Mouse (Mus musculus) gastrocnemius, adult 8-10 months (tissue): ENCODE measurements around the gene Slc35g3. TPM values are rescaled to one million over a fixed set of nuclear protein-coding genes. Genes with fewer than 3 reads are reported as not detected.

ENCODE experiments used
- total RNA-seq, 4 experiments: library from RNA; stranded (reverse); gene quantifications; 2 replicates each; pipeline ENCODE4 v1.2.4; 2022

The Slc35g3 gene
- total RNA-seq, 4 experiments from 2014 or later, result not detected

Other genes with a start within 250 kb of the Slc35g3 start
- under 1 TPM in 3 of 4 experiments, not detected in 1; 0.02 to 0.68 (median 0.05) TPM for gene Dnah2, start 212.9 kb downstream of the Slc35g3 start, total RNA-seq
- under 1 TPM; 0.31 to 0.46 (median 0.35) TPM for gene Efnb3, start 201.8 kb downstream of the Slc35g3 start, total RNA-seq
- gene Wrap53, start 181.7 kb downstream of the Slc35g3 start, total RNA-seq, result 1 to 10 TPM; 3.3 to 4.4 (median 3.7) TPM
- 10 to 100 TPM; 12.6 to 17.2 (median 13.8) TPM for gene Trp53, start 181.6 kb downstream of the Slc35g3 start, total RNA-seq
- gene Atp1b2, start 156.0 kb downstream of the Slc35g3 start, total RNA-seq, result 100 to 1,000 TPM; 333 to 372 (median 353) TPM
- not detected for gene Shbg, start 144.1 kb downstream of the Slc35g3 start, total RNA-seq
- gene Sat2, start 139.9 kb downstream of the Slc35g3 start, total RNA-seq, result 1 to 10 TPM; 1.4 to 3.8 (median 2.7) TPM
- 100 to 1,000 TPM; 104 to 114 (median 108) TPM for gene Fxr2, start 129.0 kb downstream of the Slc35g3 start, total RNA-seq
- not detected for gene Sox15, start 106.7 kb downstream of the Slc35g3 start, total RNA-seq
- 1 to 10 TPM; 7.3 to 8.8 (median 8.3) TPM for gene Mpdu1, start 99.3 kb downstream of the Slc35g3 start, total RNA-seq
- gene Cd68, start 95.8 kb downstream of the Slc35g3 start, total RNA-seq, result 1 to 10 TPM in 3 of 4 experiments, under 1 TPM in 1; 0.73 to 3.7 (median 1.4) TPM
- 100 to 1,000 TPM in 1 of 4 experiments, 10 to 100 TPM in 3; 81.9 to 109 (median 91.5) TPM for gene Eif4a1, start 89.5 kb downstream of the Slc35g3 start, total RNA-seq
- 10 to 100 TPM; 25.7 to 29.4 (median 28.3) TPM for gene Senp3, start 79.9 kb downstream of the Slc35g3 start, total RNA-seq
- gene Tnfsf13, start 76.2 kb downstream of the Slc35g3 start, total RNA-seq, result under 1 TPM in 3 of 4 experiments, not detected in 1; 0.48 to 0.56 (median 0.54) TPM
- 1 to 10 TPM; 6.0 to 9.0 (median 7.1) TPM for gene Tnfsf12, start 66.1 kb downstream of the Slc35g3 start, total RNA-seq
- gene Tnfsfm13, start 65.9 kb downstream of the Slc35g3 start, total RNA-seq, result 1 to 10 TPM; 1.3 to 1.7 (median 1.6) TPM
- gene Polr2a, start 3.3 kb downstream of the Slc35g3 start, total RNA-seq, result 10 to 100 TPM; 27.8 to 38.4 (median 35.3) TPM
- 10 to 100 TPM; 35.6 to 40.3 (median 38.5) TPM for gene Zbtb4, start 3.9 kb upstream of the Slc35g3 start, total RNA-seq
- gene Chrnb1, start 34.0 kb upstream of the Slc35g3 start, total RNA-seq, result 10 to 100 TPM; 25.2 to 33.8 (median 28.9) TPM
- gene Fgf11, start 39.9 kb upstream of the Slc35g3 start, total RNA-seq, result 1 to 10 TPM; 2.5 to 5.8 (median 4.0) TPM
- gene Tmem102, start 43.7 kb upstream of the Slc35g3 start, total RNA-seq, result under 1 TPM; 0.17 to 0.31 (median 0.24) TPM
- gene Gm39566, start 53.3 kb upstream of the Slc35g3 start, total RNA-seq, result not detected
- gene Spem2, start 56.5 kb upstream of the Slc35g3 start, total RNA-seq, result not detected
- gene Spem1, start 60.2 kb upstream of the Slc35g3 start, total RNA-seq, result not detected
- gene Nlgn2, start 75.8 kb upstream of the Slc35g3 start, total RNA-seq, result 1 to 10 TPM; 1.3 to 2.4 (median 1.7) TPM
- gene Tmem256, start 76.5 kb upstream of the Slc35g3 start, total RNA-seq, result 100 to 1,000 TPM; 143 to 214 (median 181) TPM
- 10 to 100 TPM in 2 of 4 experiments, 1 to 10 TPM in 2; 8.7 to 10.6 (median 9.4) TPM for gene Plscr3, start 84.4 kb upstream of the Slc35g3 start, total RNA-seq
- gene Tnk1, start 96.8 kb upstream of the Slc35g3 start, total RNA-seq, result under 1 TPM in 1 of 4 experiments, not detected in 3; 0.31 TPM
- gene Tmem95, start 116.0 kb upstream of the Slc35g3 start, total RNA-seq, result not detected
- gene Kctd11, start 119.4 kb upstream of the Slc35g3 start, total RNA-seq, result 1 to 10 TPM in 2 of 4 experiments, under 1 TPM in 2; 0.97 to 1.3 (median 1.1) TPM
- gene Acap1, start 133.6 kb upstream of the Slc35g3 start, total RNA-seq, result under 1 TPM in 3 of 4 experiments, not detected in 1; 0.15 to 0.21 (median 0.19) TPM
- 1 to 10 TPM in 1 of 4 experiments, under 1 TPM in 3; 0.22 to 1.1 (median 0.57) TPM for gene 2810408A11Rik, start 139.0 kb upstream of the Slc35g3 start, total RNA-seq
- 10 to 100 TPM; 21.6 to 31.3 (median 25.5) TPM for gene Neurl4, start 139.1 kb upstream of the Slc35g3 start, total RNA-seq
- 10 to 100 TPM; 38.6 to 53.2 (median 50.3) TPM for gene Gps2, start 151.9 kb upstream of the Slc35g3 start, total RNA-seq
- gene Eif5a, start 160.0 kb upstream of the Slc35g3 start, total RNA-seq, result 100 to 1,000 TPM; 443 to 477 (median 467) TPM
- gene Ybx2, start 173.8 kb upstream of the Slc35g3 start, total RNA-seq, result 10 to 100 TPM in 1 of 4 experiments, 1 to 10 TPM in 3; 8.5 to 11.4 (median 9.2) TPM
- gene Slc2a4, start 186.2 kb upstream of the Slc35g3 start, total RNA-seq, result 100 to 1,000 TPM; 397 to 490 (median 424) TPM
- gene Cldn7, start 202.8 kb upstream of the Slc35g3 start, total RNA-seq, result not detected
- 100 to 1,000 TPM; 266 to 308 (median 283) TPM for gene Ctdnep1, start 219.2 kb upstream of the Slc35g3 start, total RNA-seq
- gene Elp5, start 220.5 kb upstream of the Slc35g3 start, total RNA-seq, result 10 to 100 TPM; 38.8 to 40.8 (median 39.4) TPM
- 100 to 1,000 TPM; 186 to 216 (median 214) TPM for gene Gabarap, start 229.2 kb upstream of the Slc35g3 start, total RNA-seq
- gene Phf23, start 233.8 kb upstream of the Slc35g3 start, total RNA-seq, result 10 to 100 TPM; 20.5 to 28.5 (median 23.0) TPM
- gene Dvl2, start 238.6 kb upstream of the Slc35g3 start, total RNA-seq, result 1 to 10 TPM; 3.8 to 5.2 (median 4.5) TPM